Mouse (Mus musculus) heart, embryonic 10.5 days (tissue): ENCODE data around the gene Ripor2. TPM values are rescaled to one million over a fixed set of nuclear protein-coding genes. Genes with fewer than 3 reads are reported as not detected.
"Not testable (repeated sequence)": the region's sequence is repeated elsewhere in the genome, so short reads cannot be mapped to it uniquely, and the experiment has no call there.

Experiments used
- DNase-seq: peaks from one replicate; pipeline ENCODE4 v3.0.0-alpha.2; 2017; ENCODE audit warnings: low spot score
- H3K27ac ChIP-seq: fragments of 300-500 bp; sonication (generic); 2 replicates; pipeline ENCODE4 v1.5.1; 2016; ENCODE audit warnings: mild to moderate bottlenecking
- H3K27me3 ChIP-seq: fragments of 300-500 bp; sonication (generic); 2 replicates; pipeline ENCODE4 v1.6.1; 2016; ENCODE audit warnings: mild to moderate bottlenecking; ENCODE audit not compliant: poor library complexity, insufficient read depth, severe bottlenecking
- H3K36me3 ChIP-seq: fragments of 300-500 bp; sonication (generic); 2 replicates; pipeline ENCODE4 v1.6.1; 2016; ENCODE audit warnings: mild to moderate bottlenecking, moderate library complexity
- H3K4me1 ChIP-seq: fragments of 300-500 bp; sonication (generic); 2 replicates; pipeline ENCODE4 v1.6.1; 2016; ENCODE audit warnings: mild to moderate bottlenecking
- H3K4me3 ChIP-seq: fragments of 300-500 bp; sonication (generic); 2 replicates; pipeline ENCODE4 v1.5.1; 2016; ENCODE audit warnings: mild to moderate bottlenecking, moderate library complexity
- H3K9me3 ChIP-seq: fragments of 300-500 bp; sonication (generic); 2 replicates; pipeline ENCODE4 v1.6.1; 2016; ENCODE audit warnings: mild to moderate bottlenecking, moderate library complexity
- WGBS: fragments of 180-500 bp; shearing (Covaris S2); methylation state at CpG from one replicate; pipeline ENCODE4 v1.1.7; 2016; 5-methylcytosine and 5-hydroxymethylcytosine counted together
- polyA plus RNA-seq: library from polyadenylated mRNA; unstranded; fragments of >200 nt; fragmentation: Nextera tagmentation; extraction: Ambion mirVana; gene quantifications from 2 replicates; pipeline ENCODE4 v1.2.1, GENCODE M21; 2016

The Ripor2 gene
- polyA plus RNA-seq, 1 experiment from 2014 or later, result 5.2 TPM

GRCm38 (mm10) chr13:24756756-24757155, 174.8 kb downstream of the Ripor2 start:
- Histone ChIP-seq H3K36me3 (peaks cover 76% of the 10 kb centered on the region), H3K9me3 (no peaks in the 10 kb centered on the region), H3K27ac (no peak overlapping the region), H3K27me3 (no peaks in the 10 kb centered on the region), H3K4me1 (peaks cover 5% of the 10 kb centered on the region), H3K4me3 (no peak overlapping the region)
- no peak for DNase-seq
- 93% methylated on average over 3 of the region's 3 CpGs for WGBS

- Histone ChIP-seq H3K36me3 (peaks cover 65% of the 10 kb centered on the region), H3K4me1 (peaks cover 13% of the 10 kb centered on the region), H3K27ac (no peak overlapping the region), H3K27me3 (no peaks in the 10 kb centered on the region), H3K4me3 (no peak overlapping the region), H3K9me3 (no peaks in the 10 kb centered on the region)
- WGBS, result 80% methylated on average over 12 of the region's 12 CpGs
- DNase-seq, result no peak
These were observed 176.0 kb downstream of the Ripor2 start for GRCm38 (mm10) chr13:24757820-24758564.

- peaks cover 53% of the 10 kb centered on the region for H3K36me3 ChIP-seq
- H3K27me3 ChIP-seq, result no peaks in the 10 kb centered on the region
- H3K4me3 ChIP-seq, result no peak overlapping the region
- WGBS, result 90% methylated on average over 10 of the region's 10 CpGs
- no peak for DNase-seq
- H3K4me1 ChIP-seq, result peaks cover 13% of the 10 kb centered on the region
- no peak overlapping the region for H3K27ac ChIP-seq
- no peaks in the 10 kb centered on the region for H3K9me3 ChIP-seq
These were observed 177.5 kb downstream of the Ripor2 start for GRCm38 (mm10) chr13:24759451-24759850.

GRCm38 (mm10) chr13:24760351-24760870, 178.4 kb downstream of the Ripor2 start:
- 71% methylated on average over 5 of the region's 5 CpGs for WGBS
- H3K4me1 ChIP-seq, result peaks cover 13% of the 10 kb centered on the region
- H3K27me3 ChIP-seq, result no peaks in the 10 kb centered on the region
- H3K27ac ChIP-seq, result peak overlapping the region; percentile 99
- H3K9me3 ChIP-seq, result no peaks in the 10 kb centered on the region
- H3K4me3 ChIP-seq, result peak overlapping the region; percentile 98
- peaks cover 44% of the 10 kb centered on the region for H3K36me3 ChIP-seq
- no peak for DNase-seq

GRCm38 (mm10) chr13:24761083-24761402, 179.1 kb downstream of the Ripor2 start:
- peaks cover 13% of the 10 kb centered on the region for H3K4me1 ChIP-seq
- H3K27ac ChIP-seq, result peak overlapping the region; percentile 99
- 3% methylated on average over 10 of the region's 10 CpGs for WGBS
- no peak for DNase-seq
- no peaks in the 10 kb centered on the region for H3K9me3 ChIP-seq
- peak overlapping the region; percentile 98 for H3K4me3 ChIP-seq
- H3K27me3 ChIP-seq, result no peaks in the 10 kb centered on the region
- H3K36me3 ChIP-seq, result peaks cover 37% of the 10 kb centered on the region

- Histone ChIP-seq H3K9me3 (no peaks in the 10 kb centered on the region), H3K27me3 (no peaks in the 10 kb centered on the region), H3K36me3 (peaks cover 32% of the 10 kb centered on the region), H3K27ac (peak within 1 kb of the TSS; percentile 99), H3K4me1 (peaks cover 13% of the 10 kb centered on the region), H3K4me3 (peak within 1 kb of the TSS; percentile 98)
- peak; percentile 97 for DNase-seq
- WGBS, result under 1% methylated on average over 79 of the region's 79 CpGs
These were observed 179.6 kb downstream of the Ripor2 start, which contains the start of gene Gmnn for GRCm38 (mm10) chr13:24761403-24762227. TSS of gene Gmnn (minus strand) at chr13:24761923.

GRCm38 (mm10) chr13:24762254-24762653, 180.3 kb downstream of the Ripor2 start:
- Histone ChIP-seq H3K9me3 (no peaks in the 10 kb centered on the region), H3K36me3 (peaks cover 25% of the 10 kb centered on the region), H3K27ac (peak overlapping the region; percentile 99), H3K27me3 (no peaks in the 10 kb centered on the region), H3K4me1 (peaks cover 13% of the 10 kb centered on the region), H3K4me3 (peak overlapping the region; percentile 98)
- DNase-seq, result no peak
- WGBS, result 38% methylated on average over 4 of the region's 4 CpGs

GRCm38 (mm10) chr13:24767809-24768208, 185.8 kb downstream of the Ripor2 start:
- not testable (repeated sequence) for H3K4me1 ChIP-seq, H3K36me3 ChIP-seq, H3K9me3 ChIP-seq, H3K27me3 ChIP-seq, H3K27ac ChIP-seq, DNase-seq, H3K4me3 ChIP-seq
- WGBS, result 71% methylated on average over 4 of the region's 4 CpGs

- 92% methylated on average over 9 of the region's 10 CpGs for WGBS
- H3K4me1 ChIP-seq, H3K27ac ChIP-seq, H3K36me3 ChIP-seq, H3K27me3 ChIP-seq, DNase-seq, H3K9me3 ChIP-seq, H3K4me3 ChIP-seq: not testable (repeated sequence)
These were observed 189.5 kb downstream of the Ripor2 start for GRCm38 (mm10) chr13:24771482-24771881.

- no peak overlapping the region for H3K27ac ChIP-seq
- H3K4me3 ChIP-seq, result no peak overlapping the region
- DNase-seq, result no peak
- H3K4me1 ChIP-seq, result no peaks in the 10 kb centered on the region
- no peaks in the 10 kb centered on the region for H3K27me3 ChIP-seq
- no peaks in the 10 kb centered on the region for H3K36me3 ChIP-seq
- H3K9me3 ChIP-seq, result no peaks in the 10 kb centered on the region
- 55% methylated on average over 7 of the region's 7 CpGs for WGBS
These were observed 194.3 kb downstream of the Ripor2 start for GRCm38 (mm10) chr13:24776146-24776844.

- no peak overlapping the region for H3K4me3 ChIP-seq
- H3K27me3 ChIP-seq, result no peaks in the 10 kb centered on the region
- H3K36me3 ChIP-seq, result no peaks in the 10 kb centered on the region
- no peak for DNase-seq
- no peaks in the 10 kb centered on the region for H3K4me1 ChIP-seq
- 74% methylated on average over 2 of the region's 2 CpGs for WGBS
- H3K27ac ChIP-seq, result no peak overlapping the region
- no peaks in the 10 kb centered on the region for H3K9me3 ChIP-seq
These were observed 196.0 kb downstream of the Ripor2 start for GRCm38 (mm10) chr13:24778026-24778425.

GRCm38 (mm10) chr13:24778706-24779380, 196.9 kb downstream of the Ripor2 start:
- Histone ChIP-seq H3K4me1 (no peaks in the 10 kb centered on the region), H3K9me3 (no peaks in the 10 kb centered on the region), H3K36me3 (no peaks in the 10 kb centered on the region), H3K27ac (no peak overlapping the region), H3K27me3 (no peaks in the 10 kb centered on the region), H3K4me3 (no peak overlapping the region)
- DNase-seq, result no peak
- WGBS, result 73% methylated on average over 8 of the region's 8 CpGs
